Mouse (Mus musculus) hindbrain, embryonic 15.5 days (tissue): ENCODE results near the gene Snta1. TPM values are rescaled to one million over a fixed set of nuclear protein-coding genes. Genes with fewer than 3 reads are reported as not detected.
A peak's percentile ranks its signal among the peaks of the same experiment; 100 is the strongest.

Experiments used
- ATAC-seq: fragments of 200-750 bp; cut with Nextera tagmentation; 2 replicates; pipeline ENCODE4 v1.8.0; 2017; ENCODE audit warnings: low read depth, moderate number of reproducible peaks, moderate TSS enrichment; ENCODE audit not compliant: low FRiP score
- H3K27ac ChIP-seq: fragments of 300-500 bp; sonication (generic); replicated peaks from 2 replicates; pipeline ENCODE4 v1.5.1; 2015; ENCODE audit warnings: mild to moderate bottlenecking, inconsistent platforms
- H3K27me3 ChIP-seq: fragments of 300-500 bp; sonication (generic); 2 replicates; pipeline ENCODE4 v1.6.1; 2015; ENCODE audit warnings: control low read depth, inconsistent platforms
- H3K36me3 ChIP-seq: fragments of 300-500 bp; sonication (generic); 2 replicates; pipeline ENCODE4 v1.6.1; 2015; ENCODE audit warnings: control low read depth, inconsistent platforms
- H3K4me1 ChIP-seq: fragments of 300-500 bp; sonication (generic); replicated peaks from 2 replicates; pipeline ENCODE4 v1.6.1; 2015; ENCODE audit warnings: control low read depth, inconsistent platforms
- H3K4me2 ChIP-seq: fragments of 300-500 bp; sonication (generic); 2 replicates; pipeline ENCODE4 v1.6.1; 2015; ENCODE audit warnings: moderate library complexity, mild to moderate bottlenecking, inconsistent platforms
- H3K4me3 ChIP-seq: fragments of 300-500 bp; sonication (generic); 2 replicates; pipeline ENCODE4 v1.5.1; 2015; ENCODE audit warnings: mild to moderate bottlenecking, inconsistent platforms
- H3K9ac ChIP-seq: fragments of 300-500 bp; sonication (generic); 2 replicates; pipeline ENCODE4 v1.6.1; 2015; ENCODE audit warnings: inconsistent platforms
- H3K9me3 ChIP-seq: fragments of 300-500 bp; sonication (generic); 2 replicates; pipeline ENCODE4 v1.6.1; 2016; ENCODE audit warnings: control low read depth, inconsistent platforms
- WGBS: fragments of 180-500 bp; shearing (Covaris S2); methylation state at CpG from one replicate; pipeline ENCODE4 v1.1.7; 2015; 5-methylcytosine and 5-hydroxymethylcytosine counted together
- polyA plus RNA-seq: library from polyadenylated mRNA; unstranded; fragments of >200 nt; fragmentation: Nextera tagmentation; extraction: Ambion mirVana; gene quantifications from 2 replicates; pipeline ENCODE4 v1.2.1, GENCODE M21; 2015

The Snta1 gene
- polyA plus RNA-seq, 1 experiment from 2014 or later: 13.0 TPM

- no peaks in the 10 kb centered on the region for H3K9me3 ChIP-seq
- 61% methylated on average over 9 of the region's 9 CpGs for WGBS
- no peak overlapping the region for H3K27ac ChIP-seq
Observed at GRCm38 (mm10) chr2:154419631-154420515, 12.0 kb upstream of the Snta1 start.

GRCm38 (mm10) chr2:154418001-154418400 lies 10.1 kb upstream of the Snta1 start:
- Histone ChIP-seq H3K9me3 (no peaks in the 10 kb centered on the region), H3K36me3 (no peaks in the 10 kb centered on the region), H3K4me2 (no peak overlapping the region), H3K27ac (no peak overlapping the region), H3K27me3 (no peaks in the 10 kb centered on the region), H3K9ac (no peak overlapping the region), H3K4me3 (no peak overlapping the region), H3K4me1 (peaks cover 7% of the 10 kb centered on the region)
- ATAC-seq: no peak
- 95% methylated on average over 7 of the region's 7 CpGs for WGBS

More at GRCm38 (mm10) chr2:154419631-154420515, 12.0 kb upstream of the Snta1 start:
- Histone ChIP-seq H3K27me3 (no peaks in the 10 kb centered on the region), H3K4me2 (no peak overlapping the region), H3K36me3 (no peaks in the 10 kb centered on the region), H3K4me1 (peaks cover 7% of the 10 kb centered on the region), H3K4me3 (no peak overlapping the region), H3K9ac (no peak overlapping the region)
- ATAC-seq: no peak

- Histone ChIP-seq H3K9me3 (no peaks in the 10 kb centered on the region), H3K27me3 (no peaks in the 10 kb centered on the region), H3K4me3 (no peak overlapping the region), H3K36me3 (no peaks in the 10 kb centered on the region), H3K27ac (no peak overlapping the region), H3K4me1 (peaks cover 7% of the 10 kb centered on the region), H3K9ac (no peak overlapping the region), H3K4me2 (no peak overlapping the region)
- WGBS: 4% methylated on average over 3 of the region's 3 CpGs
- ATAC-seq: no peak
Observed at GRCm38 (mm10) chr2:154417107-154417506, 9.2 kb upstream of the Snta1 start.

- no peaks in the 10 kb centered on the region for H3K27me3 ChIP-seq
- no peak overlapping the region for H3K9ac ChIP-seq
- no peak overlapping the region for H3K4me2 ChIP-seq
- no peak overlapping the region for H3K4me3 ChIP-seq
- WGBS: 67% methylated on average over 7 of the region's 7 CpGs
- H3K27ac ChIP-seq: no peak overlapping the region
- peaks cover 8% of the 10 kb centered on the region for H3K4me1 ChIP-seq
- no peak for ATAC-seq
- no peaks in the 10 kb centered on the region for H3K36me3 ChIP-seq
- H3K9me3 ChIP-seq: no peaks in the 10 kb centered on the region
Observed at GRCm38 (mm10) chr2:154412018-154412666, 4.2 kb upstream of the Snta1 start.

GRCm38 (mm10) chr2:154410355-154410754 lies 2.5 kb upstream of the Snta1 start:
- H3K4me1 ChIP-seq: peaks cover 23% of the 10 kb centered on the region
- no peak overlapping the region for H3K4me2 ChIP-seq
- no peak overlapping the region for H3K9ac ChIP-seq
- no peak overlapping the region for H3K4me3 ChIP-seq
- H3K36me3 ChIP-seq: no peaks in the 10 kb centered on the region
- H3K9me3 ChIP-seq: no peaks in the 10 kb centered on the region
- ATAC-seq: no peak; the same call in 1 of the 2 replicates
- 70% methylated on average over 2 of the region's 2 CpGs for WGBS
- no peak overlapping the region for H3K27ac ChIP-seq
- no peaks in the 10 kb centered on the region for H3K27me3 ChIP-seq

GRCm38 (mm10) chr2:154407063-154407642 lies 746 bp downstream of the Snta1 start:
- no peak for ATAC-seq
- Histone ChIP-seq H3K36me3 (no peaks in the 10 kb centered on the region), H3K4me3 (peak overlapping the region; percentile 86), H3K9me3 (no peaks in the 10 kb centered on the region), H3K27me3 (no peaks in the 10 kb centered on the region), H3K4me2 (peak overlapping the region; percentile 72), H3K9ac (peak overlapping the region; percentile 63), H3K27ac (peak overlapping the region; percentile 69), H3K4me1 (peaks cover 34% of the 10 kb centered on the region)
- 25% methylated on average over 11 of the region's 11 CpGs for WGBS

GRCm38 (mm10) chr2:154405447-154405994 lies 2.4 kb downstream of the Snta1 start:
- Histone ChIP-seq H3K36me3 (no peaks in the 10 kb centered on the region), H3K9ac (no peak overlapping the region), H3K27me3 (no peaks in the 10 kb centered on the region), H3K4me1 (peaks cover 34% of the 10 kb centered on the region), H3K4me2 (peak overlapping the region; percentile 11; the same call in 1 of the 2 replicates), H3K9me3 (no peaks in the 10 kb centered on the region), H3K27ac (no peak overlapping the region), H3K4me3 (no peak overlapping the region)
- no peak for ATAC-seq
- WGBS: 53% methylated on average over 5 of the region's 5 CpGs

- Histone ChIP-seq H3K9me3 (no peaks in the 10 kb centered on the region), H3K4me3 (no peak overlapping the region), H3K27me3 (no peaks in the 10 kb centered on the region), H3K27ac (peak overlapping the region; percentile 21; the same call in 1 of the 2 replicates), H3K4me1 (peaks cover 38% of the 10 kb centered on the region), H3K4me2 (no peak overlapping the region), H3K36me3 (no peaks in the 10 kb centered on the region), H3K9ac (no peak overlapping the region)
- WGBS: 14% methylated on average over 7 of the region's 7 CpGs
- no peak for ATAC-seq
Observed at GRCm38 (mm10) chr2:154402811-154403210, 5.1 kb downstream of the Snta1 start.

- Histone ChIP-seq H3K4me3 (no peak overlapping the region), H3K36me3 (no peaks in the 10 kb centered on the region), H3K9ac (no peak overlapping the region), H3K4me1 (peaks cover 32% of the 10 kb centered on the region), H3K27ac (no peak overlapping the region), H3K27me3 (no peaks in the 10 kb centered on the region), H3K9me3 (no peaks in the 10 kb centered on the region), H3K4me2 (no peak overlapping the region)
- WGBS: 69% methylated on average over 1 of the region's 1 CpGs
- no peak for ATAC-seq
Observed at GRCm38 (mm10) chr2:154401976-154402375, 5.9 kb downstream of the Snta1 start.

GRCm38 (mm10) chr2:154399325-154399724 lies 8.6 kb downstream of the Snta1 start:
- ATAC-seq: peak; percentile 84; the same call in 1 of the 2 replicates
- Histone ChIP-seq H3K4me2 (no peak overlapping the region), H3K27ac (peak overlapping the region; percentile 41; the same call in 1 of the 2 replicates), H3K9ac (no peak overlapping the region), H3K9me3 (no peaks in the 10 kb centered on the region), H3K4me1 (peaks cover 18% of the 10 kb centered on the region; the same call in 1 of the 2 replicates), H3K4me3 (no peak overlapping the region), H3K27me3 (no peaks in the 10 kb centered on the region), H3K36me3 (no peaks in the 10 kb centered on the region)
- WGBS: 52% methylated on average over 2 of the region's 2 CpGs

GRCm38 (mm10) chr2:154398267-154398666 lies 9.6 kb downstream of the Snta1 start:
- Histone ChIP-seq H3K27me3 (no peaks in the 10 kb centered on the region), H3K36me3 (no peaks in the 10 kb centered on the region), H3K9ac (no peak overlapping the region), H3K4me3 (no peak overlapping the region), H3K9me3 (no peaks in the 10 kb centered on the region), H3K27ac (0 out of 2 replicates have a peak overlapping the region, but pooled peaks have one; percentile 48), H3K4me2 (no peak overlapping the region), H3K4me1 (peaks cover 15% of the 10 kb centered on the region; the same call in 1 of the 2 replicates)
- 79% methylated on average over 7 of the region's 7 CpGs for WGBS
- ATAC-seq: no peak
